Mouse (Mus musculus) gastrocnemius, postnatal 4 days (tissue): ENCODE results near the gene Ablim1. TPM values are rescaled to one million over a fixed set of nuclear protein-coding genes. Genes with fewer than 3 reads are reported as not detected.
A peak's percentile ranks its signal among the peaks of the same experiment; 100 is the strongest.

Source experiments
- DNase-seq, 2 experiments: peaks; one replicate each; pipeline ENCODE4 v3.0.0; 2021 to 2022; ENCODE audit warnings: low spot score in 2 of 2, mixed read lengths in 2 of 2
- total RNA-seq, 2 experiments: library from RNA; stranded (reverse); gene quantifications; 2 replicates each; pipeline ENCODE4 v1.2.3; 2021

Ablim1 gene
- total RNA-seq, 2 experiments from 2014 or later, result 56.8 to 65.5 TPM

DNA sequence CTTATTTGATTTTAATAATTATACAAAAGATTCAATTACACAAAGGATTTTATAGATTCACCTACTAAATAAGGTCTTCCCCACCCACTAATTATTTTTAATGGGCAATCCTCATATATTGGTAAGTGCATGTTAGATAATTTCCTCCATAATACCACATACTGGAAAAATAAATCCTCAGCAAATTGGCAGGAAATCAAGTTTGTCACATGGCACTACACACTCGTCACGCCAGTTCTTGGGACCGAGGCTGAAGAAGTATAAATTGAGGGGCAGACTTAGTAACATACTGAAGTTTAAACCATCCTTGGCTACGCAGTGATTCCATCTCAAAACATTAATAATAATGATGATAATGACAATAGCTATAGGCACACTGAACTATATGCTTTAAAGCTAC is 8.1 kb downstream of the Ablim1 start:
- no peak for DNase-seq

GRCm38 (mm10) chr19:57305972-57306371 is 8.7 kb downstream of the Ablim1 start:
- DNase-seq, result no peak

- no peak for DNase-seq
These were observed 10.1 kb downstream of the Ablim1 start for GRCm38 (mm10) chr19:57304666-57305065.

DNA sequence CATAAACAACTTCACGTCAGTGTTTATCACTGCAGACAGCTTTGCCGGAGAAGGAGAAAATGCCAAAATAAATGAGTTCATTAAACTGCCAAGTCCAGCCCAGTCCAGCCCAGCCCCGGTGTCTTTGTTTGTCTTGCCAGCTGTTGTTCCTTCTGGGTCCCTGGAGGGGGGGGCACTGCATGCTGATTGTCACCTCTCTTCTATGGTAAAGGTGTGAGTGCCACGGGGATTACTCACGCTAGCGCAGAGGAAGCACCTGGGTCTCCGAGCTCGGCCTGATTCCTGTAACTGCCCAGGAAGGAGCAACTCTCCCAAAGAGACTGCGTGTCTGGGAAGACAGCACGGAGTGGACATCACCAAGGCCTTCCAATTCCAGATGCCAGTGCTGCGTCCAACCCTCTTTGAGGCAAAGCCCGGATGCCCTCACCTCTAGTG is 12.7 kb downstream of the Ablim1 start:
- DNase-seq, result no peak

- no peak for DNase-seq
These were observed 16.7 kb downstream of the Ablim1 start for GRCm38 (mm10) chr19:57298006-57298405.

- no peak for DNase-seq
These were observed 17.3 kb downstream of the Ablim1 start for GRCm38 (mm10) chr19:57297447-57297846.

GRCm38 (mm10) chr19:57296539-57296938 is 18.2 kb downstream of the Ablim1 start:
- DNase-seq, result no peak

DNA sequence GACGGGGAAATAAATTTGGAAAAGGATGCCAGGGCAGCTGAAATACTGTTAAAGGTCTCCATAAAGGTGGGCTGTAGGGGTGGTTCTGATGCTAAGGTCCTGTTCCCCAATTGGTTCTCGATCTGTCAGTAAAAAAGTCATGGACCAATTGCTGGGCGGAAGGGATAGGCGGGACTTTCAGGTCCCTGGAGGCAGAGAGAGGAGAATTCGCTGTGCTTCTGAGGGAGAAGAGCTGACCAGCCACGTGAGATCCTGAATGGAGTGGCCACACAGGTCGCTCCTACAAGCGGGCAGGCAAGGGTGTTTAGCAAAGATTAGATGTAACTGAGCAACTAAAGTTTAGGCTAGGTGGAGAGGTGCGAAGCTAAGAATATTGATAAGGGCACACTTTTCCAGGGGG is 19.2 kb downstream of the Ablim1 start:
- no peak for DNase-seq

DNA sequence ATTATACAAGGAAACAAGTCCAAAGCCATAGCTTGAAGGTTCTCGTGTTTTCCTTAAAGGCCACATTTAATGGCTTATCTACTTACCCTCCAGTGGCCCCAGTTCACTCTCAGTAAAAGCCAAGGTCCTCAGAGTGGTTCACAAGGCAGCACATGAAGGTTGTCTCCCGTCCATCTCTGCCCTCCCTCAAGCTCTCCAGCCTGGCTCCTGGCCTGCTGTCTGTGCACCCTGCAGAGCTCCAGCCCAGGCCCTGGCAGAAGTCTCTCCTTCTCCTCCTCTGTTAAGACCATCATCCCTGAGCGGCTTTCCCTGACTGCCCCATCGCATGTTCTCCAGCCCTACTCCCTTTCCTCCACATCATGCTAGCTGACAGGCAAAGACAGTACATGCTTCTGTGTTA is 20.4 kb downstream of the Ablim1 start:
- DNase-seq, result no peak

- DNase-seq, result peak in 1 of 2 experiments; percentile 34
These were observed 21.0 kb downstream of the Ablim1 start for GRCm38 (mm10) chr19:57293737-57294136.

- no peak for DNase-seq
These were observed 31.4 kb downstream of the Ablim1 start for GRCm38 (mm10) chr19:57283310-57283709.

DNA sequence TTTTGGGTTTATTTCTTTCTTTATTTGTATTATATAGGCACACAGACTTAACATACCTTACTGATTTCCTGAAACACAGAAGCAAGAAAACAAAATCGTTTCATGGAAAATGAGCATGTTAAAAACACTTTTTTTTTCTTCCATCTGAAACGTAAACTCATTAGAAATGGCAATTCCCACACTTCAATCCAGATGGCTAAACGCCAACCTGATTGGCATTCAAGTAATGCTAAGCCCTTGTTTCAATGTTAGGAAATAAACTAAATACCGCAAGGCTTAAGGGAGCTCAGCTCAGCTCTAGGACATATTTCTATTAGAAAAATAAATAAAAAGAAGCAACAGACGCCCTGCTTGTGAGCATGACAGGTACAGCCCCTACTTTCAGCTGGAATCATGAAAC is 32.1 kb downstream of the Ablim1 start:
- no peak for DNase-seq

DNA sequence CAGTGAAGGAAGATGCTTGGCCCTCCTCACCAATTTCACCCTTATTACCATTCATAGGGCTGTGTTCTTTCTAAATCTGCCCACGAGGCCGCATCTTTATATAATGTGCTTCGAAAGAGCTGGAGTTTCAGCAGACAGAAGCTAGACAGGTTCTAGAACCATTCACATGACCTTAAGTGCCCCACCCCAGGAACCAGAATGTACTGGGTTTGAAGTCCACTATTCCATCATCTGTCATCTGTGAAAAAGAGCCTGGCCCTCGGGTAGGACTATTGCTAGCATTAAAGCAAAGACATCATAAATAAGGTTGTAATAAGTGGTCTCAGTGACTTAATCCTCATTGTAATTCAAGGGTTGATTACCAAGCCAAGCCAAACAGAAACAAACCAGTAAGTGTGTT is 35.1 kb downstream of the Ablim1 start:
- no peak for DNase-seq

DNA sequence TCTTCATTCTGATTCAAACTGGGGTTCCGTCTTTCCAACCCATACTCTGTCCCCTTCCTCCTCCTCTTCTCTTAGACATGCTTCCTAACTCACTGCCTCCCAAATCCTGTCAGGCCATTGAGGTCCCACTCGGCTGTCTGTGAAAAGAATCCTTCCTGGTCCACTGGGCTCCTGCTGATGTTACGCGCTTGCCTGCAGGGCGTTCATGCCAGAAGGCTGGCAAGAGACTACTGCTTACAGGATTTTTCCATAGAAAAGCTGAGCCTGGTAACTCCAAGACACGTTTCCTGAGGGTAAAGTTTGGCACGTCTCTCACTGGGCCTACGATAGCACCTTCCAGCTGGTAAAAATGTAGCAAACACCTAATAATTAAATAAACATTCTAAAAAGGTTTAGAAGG is 36.5 kb downstream of the Ablim1 start:
- DNase-seq, result no peak

GRCm38 (mm10) chr19:57277010-57277409 is 37.7 kb downstream of the Ablim1 start:
- DNase-seq, result no peak

DNA sequence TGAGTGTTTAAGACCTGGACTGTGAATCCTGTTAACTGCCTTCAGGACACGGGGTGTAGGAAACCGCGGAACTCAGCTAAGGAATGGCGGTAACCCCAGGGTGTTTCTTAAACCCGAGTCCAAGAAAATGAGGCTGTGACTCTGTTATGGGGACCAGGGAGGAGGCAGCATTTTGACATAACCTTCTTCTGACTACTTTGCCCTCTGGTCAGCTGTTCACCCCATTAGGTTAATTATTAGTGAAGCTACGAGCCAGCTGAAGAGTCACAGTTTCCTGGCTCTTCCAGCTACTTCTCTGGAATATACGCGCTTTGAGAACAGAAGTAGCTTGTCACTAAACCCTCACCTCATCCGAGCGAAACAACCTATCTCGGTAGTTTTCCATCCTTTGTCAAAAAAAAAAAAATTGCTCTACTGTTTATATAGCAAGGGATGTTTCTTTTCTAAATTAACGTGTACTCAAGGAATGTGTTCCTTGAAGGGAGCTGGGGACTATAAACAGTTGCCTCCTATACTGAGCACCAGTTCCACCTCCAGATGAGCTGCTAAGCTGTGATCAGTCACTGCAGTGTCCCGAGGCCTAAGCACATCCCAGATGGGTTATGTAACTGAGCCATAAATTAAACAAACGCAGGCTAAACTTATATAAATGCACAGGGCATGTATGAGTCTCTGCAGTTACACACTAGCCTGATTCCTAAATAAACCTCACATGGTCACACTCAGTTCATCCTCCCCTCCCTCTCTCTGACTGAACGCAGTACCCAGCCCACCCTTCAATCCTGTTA is 39.4 kb downstream of the Ablim1 start:
- DNase-seq, result no peak

DNA sequence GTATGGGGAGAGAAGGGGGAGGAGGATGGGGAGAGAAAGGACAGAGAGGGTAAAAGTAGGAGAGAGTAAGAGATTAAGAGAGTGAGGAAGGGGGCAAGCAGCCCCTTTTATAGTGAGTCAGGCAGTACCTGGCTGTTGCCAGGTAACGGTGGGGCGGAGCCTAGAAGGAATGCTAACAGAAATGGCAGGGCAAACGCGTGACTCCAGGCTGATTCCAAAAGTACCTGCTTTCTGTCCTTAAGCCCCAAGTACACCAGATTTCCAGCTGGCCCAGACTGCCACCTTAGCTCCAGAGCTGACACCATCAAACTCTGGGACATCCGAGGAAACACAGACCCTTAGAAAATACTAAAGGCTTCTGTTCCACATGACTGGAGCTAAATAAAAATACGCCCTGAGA is 40.0 kb downstream of the Ablim1 start:
- DNase-seq, result no peak

- DNase-seq, result no peak
These were observed 40.4 kb downstream of the Ablim1 start for GRCm38 (mm10) chr19:57274286-57274685.

DNA sequence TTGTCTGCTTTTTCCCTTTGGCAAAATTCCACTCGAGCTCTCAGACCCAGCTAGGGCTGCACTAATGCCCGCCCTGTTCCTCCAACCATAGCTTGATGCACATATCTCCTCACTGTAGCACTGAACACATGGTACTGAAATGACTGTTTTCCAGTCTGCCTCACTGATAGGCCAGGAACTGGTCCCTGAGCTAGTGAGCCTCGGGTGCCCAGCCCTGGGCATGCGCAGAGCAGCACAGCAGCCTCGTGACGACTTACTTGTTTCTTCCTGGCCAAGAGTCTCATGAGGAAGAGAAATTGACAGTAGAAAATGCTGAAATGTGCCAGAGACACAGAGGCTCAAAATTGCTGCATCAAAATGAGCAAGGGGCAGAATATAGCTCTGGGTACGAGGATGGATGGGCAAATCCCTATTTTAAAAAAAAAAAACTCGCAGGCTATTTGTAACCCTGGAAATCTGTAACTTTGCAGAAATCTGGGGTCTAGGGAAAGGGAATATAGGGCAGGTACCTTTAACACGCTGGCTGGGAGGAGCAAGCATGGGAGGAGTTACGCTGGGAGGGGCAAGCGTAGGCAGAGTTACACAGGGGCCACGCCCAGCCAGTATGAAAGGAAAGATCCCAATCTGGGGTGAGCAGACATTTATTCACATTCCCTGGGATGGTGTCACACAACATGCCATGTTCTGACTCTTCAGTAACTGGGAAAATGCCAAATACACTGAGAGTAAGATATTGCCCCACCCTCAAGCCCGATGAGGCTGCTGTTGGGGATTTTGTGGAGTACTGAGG is 41.7 kb downstream of the Ablim1 start:
- peak in 1 of 2 experiments; percentile 46 for DNase-seq

DNA sequence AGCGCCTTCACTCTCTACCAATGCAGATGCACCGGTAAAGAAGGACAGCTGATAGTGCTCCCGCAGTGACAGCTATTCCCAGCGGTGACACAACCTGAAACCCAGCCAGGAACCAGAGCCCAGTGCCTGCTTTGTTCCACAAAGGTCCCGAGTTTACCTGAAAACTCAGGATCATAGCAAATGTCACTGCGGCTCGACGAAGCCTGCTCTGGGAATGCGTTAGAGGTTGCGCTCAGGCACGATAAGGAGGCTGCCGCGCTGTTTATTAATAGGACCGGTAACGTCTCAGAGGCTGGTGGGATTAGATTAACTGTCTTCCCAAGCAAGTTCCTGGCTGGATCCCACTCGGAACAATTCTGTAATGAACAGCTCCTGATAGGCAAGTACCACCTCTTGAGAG is 43.0 kb downstream of the Ablim1 start:
- no peak for DNase-seq

DNA sequence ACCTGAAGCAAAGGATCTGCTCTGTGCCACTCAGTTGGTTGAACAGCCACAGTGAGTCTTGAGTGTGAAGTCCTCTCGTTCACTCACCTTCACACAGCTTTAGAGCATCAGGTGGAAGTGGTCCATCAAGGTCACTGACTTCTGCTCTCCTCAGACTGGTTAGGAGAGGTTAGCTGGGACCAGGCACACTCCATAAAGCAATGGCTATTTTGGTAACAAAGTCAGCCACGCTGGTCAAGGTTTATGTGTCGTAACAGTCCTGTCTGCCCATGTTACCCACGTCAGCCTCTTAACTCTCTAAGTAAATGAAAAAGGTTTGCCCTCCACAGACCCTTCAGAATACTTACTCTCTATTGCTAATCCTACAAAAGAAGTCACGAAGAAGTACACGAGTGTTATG is 44.0 kb downstream of the Ablim1 start:
- DNase-seq, result no peak

- no peak for DNase-seq
These were observed 44.9 kb downstream of the Ablim1 start for GRCm38 (mm10) chr19:57269791-57270190.

DNA sequence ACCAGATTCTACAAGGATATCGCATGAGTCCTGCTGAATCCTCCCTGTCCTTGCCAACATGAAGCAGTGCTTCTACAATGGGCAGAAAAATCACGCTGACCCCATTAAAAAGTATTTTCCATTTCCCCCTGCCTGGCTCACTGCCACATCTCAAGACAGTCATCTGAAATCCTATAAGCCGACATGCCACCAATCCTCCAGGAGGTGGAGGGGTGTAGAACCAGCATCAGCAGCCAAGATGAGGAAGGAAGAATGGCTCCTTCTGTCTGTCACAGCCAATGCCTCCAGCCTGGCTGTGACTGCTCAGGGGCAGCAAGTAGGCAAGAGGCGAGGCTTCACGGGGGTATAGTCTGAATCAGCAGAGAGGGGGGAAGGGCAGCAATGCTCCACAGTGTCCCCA is 47.2 kb downstream of the Ablim1 start:
- no peak for DNase-seq
